Mouse (Mus musculus): ENCODE data around the gene Tsen15.
A peak's percentile ranks its signal among the peaks of the same experiment; 100 is the strongest.

Tsen15 gene

GRCm38 (mm10) chr1:152386188-152386835, at the start of gene Tsen15:
Tsen15 (minus strand) TSS chr1:152386688.
- peak; percentile 48 for DNase-seq (ENCODE audit: low spot score)

DNA sequence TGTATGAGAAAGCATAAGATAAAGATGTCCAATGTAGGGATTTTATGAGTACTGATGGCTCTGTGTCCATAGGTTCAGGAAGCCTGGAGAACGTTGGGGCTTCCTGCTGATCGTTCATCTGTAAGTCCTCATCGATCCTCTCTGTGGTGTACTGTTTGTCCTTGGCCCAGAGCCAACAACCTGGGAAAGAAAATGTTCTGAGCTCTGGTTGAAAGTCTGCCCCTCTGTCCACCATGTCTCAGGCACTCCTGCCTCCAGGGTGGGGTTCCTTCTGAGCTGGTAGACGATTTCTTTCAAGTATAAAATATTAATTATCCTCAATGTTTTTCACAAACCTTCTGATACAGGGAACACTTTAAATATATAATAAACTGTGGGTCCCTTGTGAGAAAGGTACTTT, 47.7 kb upstream of the Tsen15 start:
- DNase-seq (ENCODE audit: low spot score) = no peak

GRCm38 (mm10) chr1:152429805-152430204, 43.3 kb upstream of the Tsen15 start:
- no peak for DNase-seq (ENCODE audit: low spot score)

DNA sequence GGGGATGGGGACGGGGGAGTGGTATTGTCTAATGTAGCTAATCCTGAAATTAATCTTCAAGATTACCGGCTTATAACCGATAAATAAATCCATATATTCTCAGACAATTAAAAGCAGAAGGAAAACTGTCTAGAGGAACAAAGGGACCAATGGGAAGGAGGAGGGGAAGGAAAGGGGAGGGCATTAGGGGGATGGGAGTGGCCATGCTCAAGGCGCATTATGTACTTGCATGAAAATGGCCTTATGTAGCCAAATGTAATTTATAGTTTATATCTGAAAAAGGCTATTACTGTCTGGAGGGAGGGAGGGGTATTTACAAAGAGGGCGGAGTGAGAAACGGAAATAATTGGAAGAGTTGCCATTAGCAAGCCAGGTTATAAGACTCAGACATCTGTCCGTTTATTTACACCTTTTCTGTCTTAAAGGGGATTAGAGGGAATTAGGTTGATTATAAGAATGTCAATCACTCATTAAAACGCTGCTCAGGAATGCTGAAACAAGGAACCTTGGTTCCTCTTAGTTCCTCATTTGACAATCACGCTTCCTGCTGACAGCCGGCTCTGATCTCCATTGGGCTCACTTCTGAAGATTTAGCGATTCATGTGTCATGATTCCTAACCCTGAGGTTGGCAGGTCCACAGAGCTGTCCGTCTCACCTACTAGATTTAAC, 41.6 kb upstream of the Tsen15 start:
- DNase-seq (ENCODE audit: low spot score) = no peak

DNA sequence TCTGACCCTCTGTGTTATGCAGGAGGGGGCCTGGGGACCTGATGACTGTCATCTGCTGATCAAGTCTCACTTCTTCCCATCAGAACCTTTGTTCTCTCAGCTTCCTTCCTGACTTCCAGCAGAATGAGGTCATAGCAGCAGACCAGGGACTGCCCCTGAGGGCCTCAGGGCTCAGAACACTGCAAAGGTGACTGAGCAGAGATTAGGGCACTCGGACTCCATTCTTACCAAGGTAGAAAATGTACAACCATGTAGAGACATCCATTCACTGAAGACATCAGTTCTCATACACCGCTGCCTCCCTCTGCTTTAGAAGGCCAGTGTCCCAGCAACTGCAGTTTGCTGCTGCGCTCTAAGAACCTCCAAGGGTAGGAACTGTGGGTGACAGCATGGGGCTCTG, 36.6 kb upstream of the Tsen15 start:
- DNase-seq (ENCODE audit: low spot score) = no peak

GRCm38 (mm10) chr1:152422295-152422694, 35.8 kb upstream of the Tsen15 start:
- DNase-seq (ENCODE audit: low spot score) = no peak

DNA sequence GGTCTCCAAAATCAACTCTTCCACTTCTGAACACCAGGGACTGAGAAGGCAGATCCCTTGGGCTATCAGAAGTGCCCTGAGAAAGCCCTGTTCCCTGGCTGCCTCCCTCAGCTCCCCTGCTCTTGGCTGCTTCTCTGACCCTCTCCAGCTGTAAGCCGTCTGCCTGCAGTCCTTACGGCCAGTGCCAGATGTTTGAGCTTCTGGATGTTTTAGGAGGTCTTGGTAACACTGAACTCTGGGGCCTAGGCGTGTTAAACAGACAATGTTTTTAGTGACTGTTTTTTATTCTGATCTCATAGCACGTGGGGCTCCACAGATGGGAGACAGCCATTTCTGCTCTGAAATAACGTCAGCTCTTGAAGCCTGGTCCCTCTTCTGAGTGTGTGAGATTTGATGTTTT, 31.1 kb upstream of the Tsen15 start:
- DNase-seq (ENCODE audit: low spot score) = no peak

GRCm38 (mm10) chr1:152416306-152416904, 29.9 kb upstream of the Tsen15 start:
- DNase-seq (ENCODE audit: low spot score) = no peak

DNA sequence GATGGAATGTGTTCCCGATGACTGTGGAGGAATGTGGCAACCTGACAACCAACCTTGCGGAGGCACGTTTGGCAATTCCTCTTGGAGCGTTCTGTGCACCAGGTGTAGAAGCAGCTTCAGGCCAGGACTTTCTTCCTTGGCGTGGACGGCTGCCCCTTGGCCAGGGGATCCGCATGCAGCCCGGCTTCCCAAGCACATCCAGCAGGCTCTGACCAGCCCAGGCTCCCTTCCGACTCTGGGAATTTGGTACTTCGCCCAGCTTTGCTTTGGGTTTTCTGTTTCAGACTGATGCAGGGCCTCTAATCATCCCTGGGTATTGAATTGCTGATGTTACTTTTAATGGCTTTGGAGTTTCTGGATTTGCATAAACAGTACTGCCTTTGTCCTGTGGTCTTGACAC, 28.0 kb upstream of the Tsen15 start:
- no peak for DNase-seq (ENCODE audit: low spot score)

GRCm38 (mm10) chr1:152413961-152414360, 27.5 kb upstream of the Tsen15 start:
- no peak for DNase-seq (ENCODE audit: low spot score)

GRCm38 (mm10) chr1:152413116-152413515, 26.6 kb upstream of the Tsen15 start:
- DNase-seq (ENCODE audit: low spot score) = no peak

DNA sequence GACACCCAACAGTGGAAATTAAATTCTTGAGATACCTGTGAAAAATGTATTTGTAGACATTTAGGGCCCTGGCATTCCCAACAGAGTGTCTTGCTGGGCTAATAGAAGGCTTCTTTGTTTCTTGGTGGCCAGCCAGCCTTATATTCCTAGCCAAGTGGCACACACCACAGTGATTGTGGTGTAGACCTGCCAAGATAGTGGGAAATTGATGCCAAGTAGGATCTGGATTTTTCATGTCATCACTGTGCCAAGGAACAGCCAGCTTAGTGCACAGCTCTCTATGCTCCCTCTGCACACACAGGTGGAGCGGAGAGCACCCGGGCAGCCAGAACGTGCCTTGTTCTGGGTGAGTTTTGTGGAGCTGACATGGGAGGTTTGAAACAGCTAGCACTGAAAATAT, 24.2 kb upstream of the Tsen15 start:
- DNase-seq (ENCODE audit: low spot score) = no peak

DNA sequence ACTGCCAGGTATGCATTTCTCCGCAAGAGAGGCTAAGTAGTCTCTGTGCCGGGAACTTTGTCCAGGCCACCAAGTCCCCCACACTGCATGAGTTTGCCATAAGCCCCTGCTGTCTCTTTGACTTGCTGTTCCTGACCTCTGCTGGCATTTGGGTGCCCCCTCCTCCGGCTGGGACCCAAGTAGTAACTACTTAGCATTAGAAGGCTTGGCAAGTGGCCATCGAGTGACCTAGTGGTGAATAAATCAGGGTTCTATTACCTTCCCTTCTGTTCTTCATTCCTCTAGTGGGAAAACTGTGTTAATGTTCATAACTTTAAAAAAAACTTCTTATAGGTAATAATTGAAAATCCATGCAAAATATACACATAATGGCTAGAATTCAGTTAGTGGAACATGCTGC, 22.9 kb upstream of the Tsen15 start:
- no peak for DNase-seq (ENCODE audit: low spot score)

- no peak for DNase-seq (ENCODE audit: low spot score)
These were observed 20.8 kb upstream of the Tsen15 start for GRCm38 (mm10) chr1:152407021-152407946.

DNA sequence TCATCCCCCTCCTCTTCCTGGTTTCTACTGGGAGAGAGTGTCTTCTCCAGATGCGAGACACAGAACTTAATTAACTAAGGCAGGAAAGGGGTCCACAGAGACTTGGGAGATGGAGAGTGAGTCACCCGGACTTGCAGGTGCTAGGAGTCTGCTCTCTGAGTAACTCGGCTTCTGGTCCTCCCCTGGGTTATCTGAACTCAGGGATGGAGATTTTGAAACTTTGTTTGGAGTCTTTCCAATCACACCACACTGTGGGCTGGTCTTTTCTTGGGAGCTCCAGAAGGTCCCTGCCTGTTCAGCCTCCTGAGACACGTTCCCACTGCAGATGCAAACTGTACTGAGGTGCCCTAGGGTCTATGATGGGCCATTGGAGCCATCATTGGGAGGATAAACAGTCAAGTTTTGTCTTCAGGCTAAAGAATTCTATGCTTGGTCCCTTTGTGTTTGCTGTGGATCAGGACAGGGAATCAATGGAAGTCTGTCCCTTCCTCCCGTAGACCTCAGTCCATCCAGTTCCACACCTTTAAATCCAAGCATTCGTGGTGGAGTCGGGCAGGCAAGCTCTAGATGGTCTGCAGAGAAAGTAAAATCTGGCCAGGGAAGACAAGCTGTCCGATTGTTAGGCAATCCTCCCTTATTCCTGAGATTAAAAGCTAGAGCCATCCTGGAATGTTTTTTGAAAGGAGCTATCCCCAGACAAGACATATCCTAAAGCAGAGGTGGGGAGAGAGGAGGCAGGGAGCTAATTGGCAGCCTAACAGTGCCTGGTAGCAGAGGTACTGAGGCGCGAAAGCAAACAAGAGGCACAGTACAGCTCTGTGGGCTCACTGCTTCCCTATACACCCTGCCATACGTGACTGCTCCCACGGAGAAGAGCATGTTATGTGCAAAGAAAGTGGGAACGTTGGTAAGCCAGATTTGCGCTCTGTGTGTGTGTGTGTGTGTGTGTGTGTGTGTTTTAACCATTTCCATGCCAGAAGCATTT, 14.4 kb upstream of the Tsen15 start:
- DNase-seq (ENCODE audit: low spot score) = no peak

- DNase-seq (ENCODE audit: low spot score) = no peak
These were observed 13.5 kb upstream of the Tsen15 start, which contains the start of gene Colgalt2 for GRCm38 (mm10) chr1:152399790-152400555. Colgalt2 (plus strand) TSS chr1:152399830.

- no peak for DNase-seq (ENCODE audit: low spot score)
These were observed 12.2 kb upstream of the Tsen15 start for GRCm38 (mm10) chr1:152398708-152399107.

DNA sequence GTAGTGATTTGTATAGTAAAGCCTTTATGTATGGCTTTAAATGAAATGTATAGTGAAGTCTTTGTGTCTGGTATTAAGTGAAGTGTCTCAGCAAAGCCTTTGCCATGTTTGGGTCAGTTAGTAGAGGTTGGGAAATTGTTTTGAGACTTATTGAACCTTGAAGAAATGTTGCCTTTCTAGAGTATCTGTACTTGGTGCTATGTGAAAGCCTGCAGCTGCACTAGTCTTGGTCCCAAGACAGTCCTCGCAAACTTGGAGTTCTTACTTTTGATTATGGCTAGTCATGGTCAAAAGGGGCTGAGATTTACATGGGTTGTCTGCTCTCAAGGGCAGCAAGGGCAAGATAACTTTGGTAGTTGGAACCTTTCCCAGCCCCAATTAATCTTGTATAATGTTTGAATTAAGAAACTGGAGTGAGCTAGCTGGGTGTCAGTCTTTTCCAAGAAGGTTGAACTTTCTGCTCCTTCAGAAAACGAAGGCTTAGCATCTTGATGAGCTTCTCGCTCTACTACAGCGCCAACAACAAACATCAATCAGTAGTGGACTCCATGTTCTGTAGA, 8.5 kb upstream of the Tsen15 start:
- DNase-seq (ENCODE audit: low spot score) = no peak

DNA sequence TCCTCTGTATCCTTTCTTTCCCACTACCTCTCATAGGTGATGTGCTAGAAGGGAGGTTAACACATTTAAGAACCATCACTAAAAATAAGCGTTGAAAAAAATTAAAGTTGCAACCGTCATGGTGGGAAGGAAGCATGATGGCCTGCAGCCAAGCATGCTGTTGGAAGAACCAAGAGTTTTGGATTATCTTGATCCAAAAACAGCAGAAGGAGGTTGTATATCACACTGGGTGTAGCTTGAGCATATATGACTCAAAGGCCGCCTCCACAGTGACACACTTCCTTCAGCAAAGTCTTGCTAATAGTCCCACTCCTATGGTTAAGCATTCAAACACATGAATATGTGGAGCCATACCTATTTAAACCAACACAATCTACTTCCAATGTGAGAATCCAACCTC, 7.6 kb upstream of the Tsen15 start:
- DNase-seq (ENCODE audit: low spot score) = no peak

DNA sequence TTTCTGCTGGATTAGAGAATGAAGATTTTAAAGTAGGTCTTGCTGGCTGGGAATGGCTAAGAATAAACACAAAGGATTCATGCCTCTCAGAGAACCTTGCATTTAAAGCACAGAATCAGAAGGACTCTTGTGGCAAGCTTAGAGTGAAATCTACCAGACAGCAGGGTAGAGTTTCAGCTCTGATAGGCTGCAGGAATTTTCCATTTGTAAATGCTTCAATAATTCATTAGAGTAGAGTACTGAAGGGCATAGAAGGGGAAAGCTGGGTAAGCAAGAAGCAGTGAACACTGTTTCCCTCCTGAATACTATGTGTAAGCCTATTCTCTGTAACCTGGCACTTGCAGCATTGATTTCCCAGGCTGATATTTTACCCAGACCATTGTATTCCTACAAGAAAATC, 2.8 kb upstream of the Tsen15 start:
- no peak for DNase-seq (ENCODE audit: low spot score)

Measured in urinary bladder, postnatal 10 days (tissue).